Mouse (Mus musculus): ENCODE results near the gene Map10. TPM values are rescaled to one million over a fixed set of nuclear protein-coding genes. Genes with fewer than 3 reads are reported as not detected.
A peak's percentile ranks its signal among the peaks of the same experiment; 100 is the strongest.

Gene Map10
- 3.2 and 3.3 TPM in 2 replicates for total RNA-seq (2017)

GRCm38 (mm10) chr8:125669700-125670195, at the start of gene Map10:
Gene Map10, plus strand, starts transcription at chr8:125669818.
- peak; percentile 67 for ATAC-seq (replicated peaks; ENCODE audit: low read depth, poor library complexity, severe bottlenecking)

- ATAC-seq (replicated peaks; ENCODE audit: low read depth, poor library complexity, severe bottlenecking): 0 out of 2 replicates have a peak, but pooled peaks have one; percentile 23
Measured at GRCm38 (mm10) chr8:125620301-125620700, 49.3 kb upstream of the Map10 start.

DNA sequence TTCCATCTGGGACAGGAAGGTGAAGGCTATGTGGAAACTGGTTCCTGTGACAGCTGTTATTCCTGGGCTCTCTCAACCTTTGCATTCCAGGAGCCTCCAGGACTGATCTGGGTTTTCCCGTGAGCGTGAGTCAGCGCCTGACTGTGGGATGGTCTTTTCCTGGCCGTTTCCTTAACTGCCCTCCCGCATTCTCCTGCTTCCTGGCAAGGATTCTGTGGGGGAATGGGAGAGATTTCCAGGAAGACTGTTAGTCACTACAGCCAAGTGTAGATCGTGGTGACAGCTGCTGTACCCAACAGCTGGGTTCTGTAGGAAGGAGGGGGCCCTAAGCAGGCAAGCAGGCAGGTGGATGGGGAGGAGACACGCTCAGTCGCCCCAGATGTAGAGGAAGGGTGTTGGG, 45.3 kb upstream of the Map10 start:
- ATAC-seq (replicated peaks; ENCODE audit: low read depth, poor library complexity, severe bottlenecking): no peak

- ATAC-seq (replicated peaks; ENCODE audit: low read depth, poor library complexity, severe bottlenecking): no peak
Measured at GRCm38 (mm10) chr8:125626381-125626780, 43.2 kb upstream of the Map10 start.

GRCm38 (mm10) chr8:125628834-125629233, 40.8 kb upstream of the Map10 start:
- no peak for ATAC-seq (replicated peaks; ENCODE audit: low read depth, poor library complexity, severe bottlenecking)

DNA sequence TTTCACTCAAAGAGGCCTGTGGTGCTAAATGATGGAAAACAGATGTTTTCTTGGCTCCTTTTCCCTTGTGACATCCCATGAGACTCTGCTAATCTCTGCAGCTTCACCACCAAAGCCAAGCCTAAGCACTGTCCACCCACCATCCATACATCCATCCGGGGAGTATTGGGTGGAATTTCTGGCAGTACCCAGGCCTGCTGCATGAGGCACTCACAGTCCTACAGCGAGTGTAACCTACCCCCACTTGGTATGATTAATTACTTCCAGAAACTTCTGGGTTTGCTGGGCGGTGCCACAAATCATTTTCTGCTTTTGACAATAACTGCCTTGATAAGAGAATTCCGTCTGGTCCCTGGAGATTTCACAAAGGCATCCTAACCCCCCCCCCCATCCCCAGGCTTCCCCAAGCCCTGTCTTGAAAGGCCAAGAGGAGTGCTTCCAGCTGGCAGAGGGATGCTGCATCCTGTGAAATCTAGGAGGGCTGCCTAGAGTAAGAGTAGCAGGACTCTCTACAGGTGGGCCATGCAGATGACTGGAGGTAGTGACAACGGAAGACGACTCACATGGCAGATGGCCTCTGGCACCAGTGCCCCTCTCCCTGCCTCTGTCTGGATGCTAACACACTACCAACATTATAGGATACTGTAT, 31.1 kb upstream of the Map10 start:
- ATAC-seq (replicated peaks; ENCODE audit: low read depth, poor library complexity, severe bottlenecking): no peak

- ATAC-seq (replicated peaks; ENCODE audit: low read depth, poor library complexity, severe bottlenecking): no peak
Measured at GRCm38 (mm10) chr8:125639631-125640030, 30.0 kb upstream of the Map10 start.

DNA sequence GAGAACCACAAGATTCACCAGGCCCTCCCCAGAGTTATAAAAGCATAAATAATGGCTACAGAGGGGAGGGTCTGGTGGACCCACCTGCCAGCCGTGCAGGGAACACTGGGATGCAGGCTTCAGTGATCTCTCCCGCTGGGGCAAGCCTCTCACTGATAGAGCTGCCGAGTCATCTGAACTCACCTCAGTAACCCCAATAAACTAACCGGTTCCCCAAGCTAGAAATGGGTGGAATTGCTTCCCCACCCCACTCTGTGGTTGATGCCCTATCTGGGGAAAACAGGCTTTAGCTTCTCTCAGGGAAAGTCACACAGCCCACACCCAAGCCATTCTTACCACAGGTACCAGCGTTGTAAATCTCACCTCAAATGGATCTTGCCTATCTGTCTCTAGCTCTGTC, 28.9 kb upstream of the Map10 start:
- ATAC-seq (replicated peaks; ENCODE audit: low read depth, poor library complexity, severe bottlenecking): no peak

- peak; percentile 79 for ATAC-seq (replicated peaks; ENCODE audit: low read depth, poor library complexity, severe bottlenecking)
Measured at GRCm38 (mm10) chr8:125641808-125642207, 27.8 kb upstream of the Map10 start.

- no peak for ATAC-seq (replicated peaks; ENCODE audit: low read depth, poor library complexity, severe bottlenecking)
Measured at GRCm38 (mm10) chr8:125645757-125646478, 23.7 kb upstream of the Map10 start.

- ATAC-seq (replicated peaks; ENCODE audit: low read depth, poor library complexity, severe bottlenecking): peak; percentile 98
Measured at GRCm38 (mm10) chr8:125649447-125649846, 20.2 kb upstream of the Map10 start.

- ATAC-seq (replicated peaks; ENCODE audit: low read depth, poor library complexity, severe bottlenecking): no peak
Measured at GRCm38 (mm10) chr8:125654821-125655220, 14.8 kb upstream of the Map10 start.

GRCm38 (mm10) chr8:125658508-125658907, 11.1 kb upstream of the Map10 start:
- no peak for ATAC-seq (replicated peaks; ENCODE audit: low read depth, poor library complexity, severe bottlenecking)

- ATAC-seq (replicated peaks; ENCODE audit: low read depth, poor library complexity, severe bottlenecking): no peak
Measured at GRCm38 (mm10) chr8:125658926-125659325, 10.7 kb upstream of the Map10 start.

DNA sequence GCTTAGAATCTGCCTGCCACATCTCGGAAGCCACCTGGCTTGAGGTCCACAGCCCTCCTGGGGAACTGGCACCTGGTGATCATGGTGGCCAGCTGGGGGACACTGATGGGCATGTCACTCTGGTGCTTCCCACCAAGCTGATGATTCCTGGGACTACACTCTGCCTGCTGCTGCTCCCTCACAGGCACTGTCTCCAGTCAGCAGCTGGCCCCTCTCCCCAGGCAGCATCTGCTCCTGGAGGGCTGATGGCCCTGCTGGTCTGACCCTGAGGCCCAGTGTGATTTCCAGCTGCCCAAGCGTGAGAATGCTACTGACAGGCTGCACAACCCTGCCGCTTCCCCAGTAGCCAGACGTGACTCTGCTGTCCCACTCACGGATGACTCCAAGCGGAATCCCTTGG, 9.2 kb upstream of the Map10 start:
- ATAC-seq (replicated peaks; ENCODE audit: low read depth, poor library complexity, severe bottlenecking): no peak

DNA sequence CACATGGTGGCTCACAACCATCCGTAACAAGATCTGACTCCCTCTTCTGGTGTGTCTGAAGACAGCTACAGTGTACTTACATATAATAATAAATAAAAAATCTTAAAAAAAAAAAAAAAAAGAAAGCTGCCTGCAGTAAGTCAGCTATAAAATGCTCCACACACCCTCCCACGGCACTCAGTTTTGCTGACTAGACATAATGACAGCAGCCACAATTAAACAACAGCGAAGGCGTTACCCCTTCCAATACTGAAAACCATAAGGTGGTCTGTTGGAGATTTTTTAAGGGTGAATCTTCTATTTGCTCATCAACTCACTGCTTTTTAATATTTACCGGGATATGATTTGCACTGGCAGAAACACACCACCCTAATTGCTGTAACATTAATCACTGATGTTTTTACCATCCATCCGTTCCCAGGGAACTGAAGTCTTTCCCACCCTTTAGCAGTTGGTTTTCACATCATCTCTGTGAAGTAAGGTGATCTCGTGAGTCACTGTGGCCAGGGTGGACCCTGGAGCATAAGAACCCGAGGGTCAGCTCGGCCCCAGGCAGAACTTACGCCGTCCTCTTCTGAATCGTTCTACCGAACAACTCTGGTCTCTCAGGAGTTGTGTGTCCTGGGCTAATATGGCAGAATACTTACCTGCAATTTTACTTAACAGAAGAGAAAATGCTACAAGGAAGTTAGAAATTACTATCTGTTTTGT, 7.5 kb upstream of the Map10 start:
- no peak for ATAC-seq (replicated peaks; ENCODE audit: low read depth, poor library complexity, severe bottlenecking)

GRCm38 (mm10) chr8:125662669-125663048, 7.0 kb upstream of the Map10 start:
- no peak for ATAC-seq (replicated peaks; ENCODE audit: low read depth, poor library complexity, severe bottlenecking)

DNA sequence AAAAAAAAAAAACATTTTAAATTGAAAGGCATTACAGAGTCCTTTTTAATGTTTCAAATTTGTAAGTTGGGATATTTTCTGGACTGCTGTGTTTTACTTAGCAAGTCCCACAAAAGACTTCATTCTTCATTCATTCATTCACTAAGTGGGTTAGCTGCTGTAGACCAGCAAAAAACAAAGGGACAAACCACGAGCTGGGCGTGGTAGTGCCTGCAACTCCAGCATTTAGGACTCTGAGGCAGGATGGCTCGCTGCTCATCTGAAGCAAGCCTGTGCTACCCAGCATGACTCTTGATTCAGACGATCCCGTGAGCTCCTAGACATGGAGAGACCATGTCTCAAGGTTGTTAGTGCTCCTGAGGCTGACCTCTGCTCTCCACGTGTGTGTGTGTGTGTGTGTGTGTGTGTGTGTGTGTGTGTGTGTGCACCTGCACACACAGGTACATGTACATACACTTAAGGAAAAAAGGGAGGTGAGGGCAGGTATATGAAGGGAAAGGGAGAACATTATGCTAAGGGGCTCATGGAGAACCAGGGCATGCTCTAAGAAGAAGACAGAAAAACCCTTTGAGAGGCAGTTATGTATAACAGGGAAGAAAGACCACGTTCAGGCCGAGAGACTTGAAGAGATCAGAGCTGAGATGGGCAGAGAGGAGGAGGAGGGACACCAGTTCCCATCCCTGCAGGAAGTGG, 4.3 kb upstream of the Map10 start:
- no peak for ATAC-seq (replicated peaks; ENCODE audit: low read depth, poor library complexity, severe bottlenecking)

DNA sequence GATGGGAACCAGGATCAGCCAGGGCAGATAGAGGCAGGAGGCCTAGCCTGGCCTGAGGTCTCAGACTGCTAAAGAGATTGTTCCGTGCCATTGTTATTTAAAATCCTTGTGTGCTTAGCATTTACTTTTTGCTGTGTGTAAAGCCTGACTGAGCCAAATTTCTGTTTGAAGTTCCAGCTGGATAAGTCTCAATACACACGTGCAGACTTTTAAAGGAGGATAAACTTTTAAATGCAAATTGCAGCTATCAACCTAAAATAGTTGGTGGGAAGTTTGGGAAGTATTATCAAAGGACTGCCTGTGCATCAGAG, 3.8 kb upstream of the Map10 start:
- ATAC-seq (replicated peaks; ENCODE audit: low read depth, poor library complexity, severe bottlenecking): no peak

DNA sequence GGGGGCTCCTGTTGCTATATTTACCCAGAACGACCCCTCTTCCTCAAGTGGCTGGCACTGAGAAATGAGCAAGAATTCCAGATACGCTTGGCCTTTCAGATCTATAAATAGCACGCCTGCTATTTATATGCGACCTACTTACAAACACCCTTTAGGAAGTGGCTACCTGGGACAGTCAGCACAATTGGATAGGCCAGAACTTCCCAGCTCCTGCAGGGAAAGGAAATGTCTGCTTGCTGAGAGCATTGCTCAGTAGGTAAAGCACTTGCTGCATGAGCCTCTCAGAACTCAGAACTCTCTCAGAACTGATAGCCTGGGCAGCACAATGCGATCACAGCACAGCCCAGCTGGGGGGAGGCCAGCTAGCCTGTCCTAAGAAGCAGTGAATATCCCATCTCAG, 3.4 kb upstream of the Map10 start:
- no peak for ATAC-seq (replicated peaks; ENCODE audit: low read depth, poor library complexity, severe bottlenecking)

GRCm38 (mm10) chr8:125667248-125667647, 2.4 kb upstream of the Map10 start:
- no peak for ATAC-seq (replicated peaks; ENCODE audit: low read depth, poor library complexity, severe bottlenecking)
